Mouse (Mus musculus) natural killer cell, adult 2 months (primary cell): ENCODE data around the gene Nuak2.
A peak's percentile ranks its signal among the peaks of the same experiment; 100 is the strongest.

Experiments used
- DNase-seq, 2 experiments: peaks; one replicate each; pipeline ENCODE4 v3.0.0; 2022; ENCODE audit warnings: low spot score in 2 of 2

Gene Nuak2

DNA sequence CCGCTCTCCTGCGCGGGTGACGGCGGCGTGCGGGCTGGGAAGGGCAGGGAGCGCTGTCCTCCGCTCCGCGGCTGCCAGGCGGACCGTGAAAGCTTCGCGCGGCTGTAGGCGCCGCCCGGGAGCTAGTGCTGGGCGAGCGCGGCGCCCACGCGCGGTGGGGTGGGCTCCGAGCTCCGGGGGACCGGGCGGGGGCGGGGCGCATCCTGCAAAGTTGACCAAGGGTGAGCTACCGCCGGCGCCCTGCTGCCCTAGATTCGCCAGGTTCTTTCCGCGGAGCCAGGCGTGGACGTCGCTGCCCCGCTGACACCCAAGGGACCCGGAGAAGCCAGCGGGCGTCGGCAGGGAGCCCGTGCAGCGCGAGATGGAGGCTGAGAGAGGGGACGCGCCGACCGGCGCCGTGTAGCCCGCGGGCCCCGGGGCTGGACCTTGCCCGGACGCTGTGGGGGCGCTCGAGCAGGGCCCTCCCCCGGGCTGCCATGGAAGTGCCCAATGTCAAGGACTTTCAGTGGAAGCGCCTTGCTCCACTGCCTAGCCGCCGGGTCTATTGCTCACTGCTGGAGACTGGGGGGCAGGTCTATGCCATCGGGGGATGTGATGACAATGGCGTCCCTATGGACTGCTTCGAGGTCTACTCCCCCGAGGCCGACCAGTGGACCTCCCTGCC lies 17.0 kb upstream of the Nuak2 start:
- no peak for DNase-seq

DNA sequence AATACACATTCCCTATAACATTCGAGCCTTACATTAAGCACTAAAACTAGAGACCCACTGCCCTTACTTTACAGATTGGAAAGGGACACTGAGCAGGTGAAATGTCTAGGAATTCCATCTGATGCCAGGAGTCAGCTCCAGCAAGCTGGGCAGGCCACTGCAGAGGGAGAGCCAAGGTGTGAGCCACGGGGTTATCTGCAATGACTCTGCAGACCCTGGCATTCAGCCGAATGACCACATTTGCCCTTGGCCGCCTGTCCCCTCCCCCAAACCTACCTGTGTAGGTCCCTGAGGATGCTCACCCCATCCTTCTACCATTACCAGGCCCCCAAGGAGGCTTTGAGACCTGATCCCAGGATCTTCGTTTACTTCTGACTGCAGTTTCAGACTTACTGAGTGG lies 16.2 kb upstream of the Nuak2 start:
- no peak for DNase-seq

DNA sequence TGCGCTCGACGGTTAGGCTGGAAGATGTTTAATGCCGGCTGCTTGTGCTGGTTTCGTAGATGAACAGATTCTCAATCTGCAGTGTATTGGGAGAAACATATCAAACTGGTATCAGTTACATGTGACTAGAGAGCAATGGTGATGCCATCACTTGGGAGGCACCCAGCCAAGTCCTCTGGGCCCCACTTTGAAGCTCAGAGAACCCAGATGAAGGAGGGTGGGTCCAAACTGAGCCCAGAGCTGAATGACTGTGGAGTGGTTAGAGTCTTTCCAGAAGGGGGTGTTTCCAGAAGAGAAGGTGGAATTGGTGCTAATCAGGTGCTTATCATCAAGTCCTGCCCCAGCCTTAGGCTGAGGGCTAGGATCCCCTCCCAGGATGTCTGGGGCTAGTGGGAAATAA lies 14.7 kb upstream of the Nuak2 start:
- no peak for DNase-seq

DNA sequence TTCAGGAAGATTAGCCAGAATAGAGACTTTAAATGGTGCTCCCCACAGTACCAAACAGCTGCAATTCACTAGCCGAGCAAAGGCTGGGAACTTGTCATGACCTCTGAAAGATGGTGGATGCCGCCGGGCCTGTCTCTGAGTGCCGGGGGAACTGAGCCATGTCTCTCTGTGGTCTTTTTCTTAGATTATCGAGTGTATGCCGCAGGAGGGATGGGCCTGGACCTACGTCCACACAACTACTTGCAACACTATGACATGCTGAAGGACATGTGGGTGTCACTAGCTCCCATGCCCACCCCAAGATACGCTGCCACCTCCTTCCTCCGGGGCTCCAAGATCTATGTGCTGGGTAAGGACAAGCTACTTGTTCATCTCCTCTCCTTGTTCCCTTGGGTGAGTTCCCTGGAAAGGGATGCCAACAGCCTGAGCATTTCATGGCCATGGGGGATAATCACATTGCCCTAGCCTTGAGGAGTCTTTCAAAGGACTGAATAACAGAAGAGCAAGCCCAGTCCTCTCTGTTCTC lies 13.5 kb upstream of the Nuak2 start:
- no peak for DNase-seq

DNA sequence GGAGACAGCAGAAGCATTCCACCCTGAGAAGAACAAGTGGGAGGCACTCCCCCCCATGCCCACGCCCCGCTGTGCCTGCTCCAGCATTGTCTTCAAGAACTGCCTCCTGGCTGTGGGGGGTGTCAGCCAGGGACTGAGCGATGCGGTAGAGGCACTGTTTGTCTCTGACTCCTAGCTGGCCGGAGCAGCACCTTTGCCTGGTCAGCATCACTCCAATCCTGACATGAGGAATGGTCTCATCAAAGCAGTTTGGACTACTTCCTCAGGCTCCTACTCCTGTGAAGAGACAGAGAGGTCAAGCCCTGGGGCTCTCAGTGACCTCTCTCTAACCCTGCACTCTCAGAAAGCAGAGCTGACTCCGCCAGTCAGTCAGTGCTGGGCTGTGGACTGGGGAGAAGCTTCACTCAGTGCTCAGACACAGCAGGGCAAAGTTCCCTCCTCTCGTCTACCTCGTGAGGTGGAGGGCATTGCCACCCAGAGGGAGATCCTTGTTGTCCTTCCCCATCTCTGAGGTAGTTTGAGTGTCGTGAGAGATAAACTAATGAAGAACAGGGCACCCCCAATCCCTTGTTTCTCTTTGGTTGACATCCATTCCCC lies 11.2 kb upstream of the Nuak2 start:
- DNase-seq = no peak

DNA sequence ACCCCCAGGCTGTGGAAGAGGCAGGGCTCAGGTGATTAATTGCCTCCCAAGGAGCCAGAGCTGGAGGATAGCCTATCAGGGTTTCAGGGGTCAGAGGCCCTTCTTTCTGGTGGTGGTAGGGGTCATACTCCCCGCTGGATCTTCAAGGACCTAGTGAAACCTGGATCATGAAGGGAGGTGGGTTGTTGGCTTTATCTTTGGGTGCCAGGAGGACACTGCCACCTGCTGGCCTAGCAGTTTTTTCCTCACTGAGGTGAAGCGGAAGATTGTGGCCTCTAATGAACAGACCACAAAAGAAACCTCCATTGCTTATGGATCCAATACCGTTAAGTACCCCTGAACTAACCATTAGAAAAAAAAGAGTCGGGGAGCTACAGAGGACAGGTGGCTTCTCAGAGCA lies 9.8 kb upstream of the Nuak2 start:
- peak in 1 of 2 experiments; percentile 63 for DNase-seq

DNA sequence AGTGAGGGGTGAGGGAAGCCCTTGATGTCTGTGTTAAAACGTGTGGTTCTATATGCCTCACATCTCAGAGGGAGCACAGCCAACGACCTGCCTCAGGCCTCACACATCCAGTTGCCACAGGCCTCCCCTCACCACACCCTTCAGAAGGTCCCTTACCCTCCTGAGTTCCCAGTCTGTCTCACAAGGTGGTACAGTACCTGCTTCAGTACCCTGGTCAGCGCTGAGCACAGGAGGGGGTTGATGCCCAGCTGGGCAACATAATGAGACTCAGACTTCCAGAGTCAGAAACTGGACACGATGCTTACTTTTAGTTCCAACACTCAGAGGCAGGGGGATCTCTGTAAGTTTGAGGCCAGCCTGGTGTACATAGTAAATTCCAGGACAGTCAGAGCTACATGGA lies 9.1 kb upstream of the Nuak2 start:
- DNase-seq = no peak

DNA sequence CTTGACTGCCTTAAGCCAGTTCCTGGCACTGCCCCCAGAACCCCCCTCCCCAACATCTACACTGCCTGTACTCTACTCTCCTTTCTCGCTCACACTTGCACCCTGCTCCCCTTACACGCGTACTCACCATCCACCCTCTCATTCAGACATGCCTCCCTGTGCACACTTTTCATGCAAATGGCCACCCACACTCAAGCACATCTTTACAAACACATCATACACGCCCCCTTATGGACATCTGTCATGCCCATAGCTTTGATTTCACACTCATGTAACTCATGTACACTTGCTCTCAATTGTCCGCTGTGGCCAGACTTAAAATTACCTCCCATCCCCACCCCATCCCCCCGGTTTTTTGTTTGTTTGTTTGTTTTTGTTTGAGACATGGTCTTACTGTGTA lies 8.0 kb upstream of the Nuak2 start:
- no peak for DNase-seq

DNA sequence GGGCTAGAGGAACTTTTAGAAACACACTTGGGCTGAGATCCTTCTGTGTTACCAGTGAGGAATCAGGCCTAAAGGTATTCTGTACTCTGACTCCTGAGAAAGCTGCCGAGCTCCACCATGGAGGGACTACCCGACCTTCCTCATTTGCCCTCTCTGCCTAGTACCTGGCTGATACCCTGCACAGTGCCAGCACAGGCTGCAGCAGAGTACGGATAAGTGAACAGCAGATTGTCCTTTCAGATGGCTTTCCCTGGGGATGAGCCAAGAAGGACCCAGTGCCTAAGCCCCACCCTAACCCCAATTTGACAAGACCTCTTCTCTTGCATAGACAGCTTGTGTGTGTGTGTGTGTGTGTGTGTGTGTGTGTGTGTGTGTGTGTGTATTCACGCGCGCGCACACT lies 7.3 kb upstream of the Nuak2 start:
- DNase-seq = no peak

DNA sequence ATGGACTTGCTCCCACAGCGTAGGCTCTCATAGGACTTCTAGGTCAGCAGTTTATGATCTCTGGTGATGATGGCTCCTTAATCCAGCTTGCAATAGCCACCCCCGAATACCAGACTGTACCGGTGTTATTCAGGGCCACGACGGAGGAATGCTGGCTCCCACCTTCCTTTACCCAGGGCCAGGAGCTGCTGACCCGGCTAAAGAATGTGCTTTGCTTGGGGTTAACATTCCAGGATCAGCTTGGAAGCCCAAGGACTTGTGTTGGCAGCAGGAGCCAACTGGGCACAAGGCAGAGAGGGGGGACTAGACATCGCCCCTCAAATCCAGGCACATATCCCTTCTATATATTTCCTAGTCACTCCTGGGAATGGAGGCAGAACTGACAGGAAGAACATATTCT lies 5.2 kb upstream of the Nuak2 start:
- DNase-seq = no peak

DNA sequence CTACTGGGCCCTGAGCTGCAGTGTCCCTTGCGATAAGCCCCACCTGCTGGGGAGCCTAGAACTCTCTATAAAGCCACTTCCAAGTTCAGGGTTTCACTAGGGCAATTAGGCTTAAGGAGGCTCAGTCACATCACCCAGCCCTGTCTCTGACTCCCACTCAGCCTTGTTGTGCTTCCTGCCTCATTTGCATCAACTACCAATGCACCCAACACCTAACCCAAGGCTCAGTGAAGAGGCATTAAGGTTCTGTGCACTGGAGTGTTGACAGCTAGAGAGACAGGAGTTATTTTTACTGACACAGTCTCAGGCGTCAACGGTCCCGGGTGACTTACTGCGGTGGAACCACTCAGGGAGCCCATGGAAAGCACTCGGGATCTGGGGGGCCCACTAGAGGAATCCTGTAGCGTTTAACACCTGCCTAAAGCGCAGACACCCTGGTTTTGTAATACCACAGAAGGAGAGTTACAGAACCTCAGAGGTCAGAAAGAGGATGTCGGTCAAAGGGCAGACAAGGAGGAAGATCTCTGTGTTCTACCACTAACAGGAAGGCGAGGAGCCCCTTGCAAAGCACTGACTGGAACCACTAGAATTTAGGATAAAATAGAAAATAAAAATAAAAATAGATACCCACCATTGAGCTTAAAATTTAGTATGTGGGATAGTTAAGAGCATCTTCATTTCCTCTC lies 4.6 kb upstream of the Nuak2 start:
- DNase-seq = peak; percentile 59 to 77

DNA sequence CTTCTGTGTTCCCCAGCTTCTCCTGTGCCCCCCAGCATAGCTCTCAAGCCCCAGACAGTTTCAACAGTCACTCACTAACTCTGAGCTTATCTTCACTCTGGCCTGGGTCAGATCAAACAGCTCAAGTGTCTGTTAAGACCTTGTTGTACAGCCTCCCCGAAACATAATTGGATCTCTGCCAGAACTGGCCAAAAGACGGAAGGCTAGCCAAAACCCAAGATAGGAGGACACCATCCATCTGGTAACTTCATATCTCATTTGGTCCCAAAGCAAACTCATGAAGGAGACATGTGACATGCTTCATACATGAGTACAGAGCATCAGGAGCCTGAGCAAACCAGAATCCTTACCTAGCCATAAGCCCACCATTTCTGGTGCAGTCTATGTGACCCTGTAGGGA lies 3.9 kb upstream of the Nuak2 start:
- no peak for DNase-seq

DNA sequence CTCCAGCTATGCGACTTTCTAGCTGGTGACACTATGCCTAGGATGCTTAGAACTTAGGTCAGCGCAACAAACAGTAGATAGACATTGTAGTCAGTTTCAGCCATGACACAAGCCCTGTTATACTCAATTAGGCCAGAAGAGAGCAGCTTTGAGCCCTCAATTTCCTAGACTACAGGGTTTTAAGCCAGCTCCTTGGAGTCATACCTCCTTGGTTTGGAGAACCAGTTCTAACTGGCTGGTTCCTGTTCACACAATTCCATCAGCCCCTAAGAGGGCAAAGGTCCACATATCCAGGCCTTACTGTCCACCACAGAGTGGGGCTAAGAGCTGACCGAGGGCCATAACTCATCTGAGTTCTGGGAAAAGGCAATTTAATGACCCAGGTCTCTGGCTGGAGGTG lies 3.2 kb upstream of the Nuak2 start:
- peak in 1 of 2 experiments; percentile 54 for DNase-seq

DNA sequence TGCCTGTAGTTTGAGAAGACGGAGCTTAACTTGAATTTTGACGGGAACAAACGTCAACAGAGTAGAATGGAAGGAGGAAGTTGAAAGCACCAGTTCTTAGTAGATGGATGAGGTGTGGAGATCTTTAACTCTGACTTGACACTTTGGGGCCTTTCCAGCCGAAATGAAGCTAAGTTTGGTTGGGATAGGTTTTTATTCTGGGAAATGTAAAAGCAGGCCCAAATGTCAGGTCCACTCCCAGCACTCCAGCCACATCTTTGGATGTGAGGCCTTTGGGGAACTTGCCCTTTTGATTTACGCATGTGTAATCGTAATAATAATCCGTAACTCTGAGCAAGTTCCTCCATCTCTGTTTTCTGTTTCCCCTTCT lies 684 bp downstream of the Nuak2 start:
- DNase-seq = no peak

DNA sequence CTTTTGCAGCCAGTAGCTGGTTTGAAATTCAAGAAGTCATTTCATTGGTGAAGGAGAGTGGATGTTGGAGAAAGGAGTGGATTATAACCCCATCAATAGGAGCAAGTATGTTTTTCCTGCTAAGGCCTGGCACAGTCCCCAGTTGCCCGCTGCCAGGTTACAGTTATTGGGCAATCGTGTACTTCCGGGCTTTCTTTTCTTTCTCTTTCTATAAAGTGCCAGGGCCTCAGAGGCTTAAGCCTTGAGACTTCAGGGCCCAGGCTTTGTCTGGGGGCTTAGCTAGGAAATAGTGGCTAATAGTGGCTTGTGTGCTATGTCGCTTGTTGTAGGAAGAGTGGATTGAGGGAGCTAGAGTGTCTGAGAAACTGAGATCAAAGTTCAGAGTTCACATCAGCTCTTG lies 1.5 kb downstream of the Nuak2 start:
- DNase-seq = no peak

DNA sequence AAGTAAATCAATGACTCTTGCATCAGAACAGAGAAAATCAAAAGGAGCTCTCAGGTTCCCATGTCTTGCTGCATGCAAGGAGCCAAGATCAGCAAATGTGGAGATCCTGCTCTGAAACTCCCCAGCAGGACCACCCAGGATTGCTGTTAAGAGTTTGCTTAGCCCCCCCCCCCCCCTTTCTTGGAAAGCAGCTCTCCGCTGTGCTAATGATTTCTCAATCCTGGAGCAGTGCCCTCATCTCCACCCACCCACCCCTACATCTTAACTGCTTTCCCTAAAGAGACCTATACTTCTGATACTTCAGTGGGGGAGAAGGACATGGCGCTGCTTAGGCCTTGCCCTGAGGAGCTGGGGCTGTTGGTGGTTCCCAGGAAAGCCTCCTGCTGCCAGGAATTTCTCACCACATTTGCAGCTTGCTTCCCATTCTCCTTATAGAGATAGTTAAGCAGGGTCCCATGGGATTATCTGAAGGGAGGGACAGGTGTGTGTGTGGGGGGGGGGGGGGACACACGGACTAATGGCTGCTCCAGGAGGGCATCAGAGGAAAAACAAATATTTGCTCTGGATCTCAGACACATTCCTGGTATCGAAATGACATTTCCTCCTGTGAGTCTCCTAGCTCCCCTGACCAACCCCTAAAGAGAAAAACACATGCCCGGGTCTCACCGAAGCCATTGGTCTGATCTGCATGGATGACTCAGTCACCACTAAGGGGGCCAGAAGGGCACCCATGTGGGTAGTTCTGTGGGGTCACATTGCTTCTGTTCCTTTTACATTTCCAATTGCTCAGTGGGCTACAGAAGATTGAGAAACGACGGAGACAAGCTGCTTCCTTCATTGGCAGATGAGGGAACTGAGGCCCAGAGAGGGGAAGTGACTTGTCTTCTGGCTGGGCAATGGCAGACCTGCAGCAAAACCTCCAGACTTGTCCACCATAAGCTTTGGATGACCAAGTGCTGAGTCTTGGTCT lies 2.3 kb downstream of the Nuak2 start:
- DNase-seq = no peak

DNA sequence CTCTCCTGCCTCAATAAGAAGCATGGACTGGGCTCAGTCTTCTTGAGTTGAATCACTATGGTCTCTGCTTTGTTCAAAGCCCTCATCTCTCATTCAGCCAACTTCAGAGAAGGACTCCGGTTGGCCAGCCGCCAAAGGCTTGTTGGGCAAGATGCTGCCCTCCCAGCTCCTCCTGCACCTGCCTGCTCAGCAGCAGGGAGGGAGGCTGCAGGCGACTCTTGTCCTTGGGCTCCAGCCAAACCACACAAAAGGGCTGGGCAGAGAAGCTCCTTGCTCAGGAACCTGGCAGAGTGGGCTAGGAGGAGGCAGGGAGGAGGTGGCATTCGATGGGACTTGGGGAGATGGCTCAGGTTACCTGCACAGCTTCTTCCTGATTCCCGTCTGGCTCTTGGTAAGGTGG lies 3.3 kb downstream of the Nuak2 start:
- DNase-seq = no peak

DNA sequence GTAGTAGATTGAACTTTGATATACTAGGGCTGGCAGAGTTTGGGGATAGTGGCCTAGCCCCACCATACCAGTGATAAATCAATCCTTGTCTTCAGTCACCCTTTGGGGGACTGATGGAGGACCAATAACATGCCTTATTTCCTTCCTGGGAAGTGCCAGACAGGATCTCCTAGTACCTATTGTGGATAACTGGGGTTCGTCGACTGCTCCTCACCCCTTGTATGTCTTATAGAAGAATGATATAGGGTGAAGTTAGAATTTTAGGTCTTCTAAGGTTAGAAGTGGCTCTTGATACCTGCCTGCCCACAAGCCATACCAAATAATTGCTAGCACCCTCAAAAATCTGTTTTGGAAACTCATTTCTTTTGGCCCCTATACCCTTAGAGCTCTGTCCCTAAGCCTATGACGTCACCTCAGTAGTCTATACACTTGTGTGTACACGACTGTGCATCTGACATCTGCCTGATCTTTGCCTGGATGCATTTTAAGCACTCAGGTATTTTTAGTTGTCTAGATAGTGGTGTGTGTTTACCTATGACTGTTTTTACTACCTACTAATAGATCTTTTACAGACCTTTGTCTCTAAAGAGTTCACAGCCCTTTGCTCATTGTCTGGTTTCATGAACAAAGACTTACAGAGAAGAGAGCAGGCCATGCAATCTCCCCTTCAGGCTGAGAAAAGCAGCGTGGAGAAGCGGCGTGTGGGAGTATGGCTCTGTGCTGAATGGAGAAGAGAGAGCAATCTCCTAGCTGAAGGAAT lies 6.1 kb downstream of the Nuak2 start:
- no peak for DNase-seq

DNA sequence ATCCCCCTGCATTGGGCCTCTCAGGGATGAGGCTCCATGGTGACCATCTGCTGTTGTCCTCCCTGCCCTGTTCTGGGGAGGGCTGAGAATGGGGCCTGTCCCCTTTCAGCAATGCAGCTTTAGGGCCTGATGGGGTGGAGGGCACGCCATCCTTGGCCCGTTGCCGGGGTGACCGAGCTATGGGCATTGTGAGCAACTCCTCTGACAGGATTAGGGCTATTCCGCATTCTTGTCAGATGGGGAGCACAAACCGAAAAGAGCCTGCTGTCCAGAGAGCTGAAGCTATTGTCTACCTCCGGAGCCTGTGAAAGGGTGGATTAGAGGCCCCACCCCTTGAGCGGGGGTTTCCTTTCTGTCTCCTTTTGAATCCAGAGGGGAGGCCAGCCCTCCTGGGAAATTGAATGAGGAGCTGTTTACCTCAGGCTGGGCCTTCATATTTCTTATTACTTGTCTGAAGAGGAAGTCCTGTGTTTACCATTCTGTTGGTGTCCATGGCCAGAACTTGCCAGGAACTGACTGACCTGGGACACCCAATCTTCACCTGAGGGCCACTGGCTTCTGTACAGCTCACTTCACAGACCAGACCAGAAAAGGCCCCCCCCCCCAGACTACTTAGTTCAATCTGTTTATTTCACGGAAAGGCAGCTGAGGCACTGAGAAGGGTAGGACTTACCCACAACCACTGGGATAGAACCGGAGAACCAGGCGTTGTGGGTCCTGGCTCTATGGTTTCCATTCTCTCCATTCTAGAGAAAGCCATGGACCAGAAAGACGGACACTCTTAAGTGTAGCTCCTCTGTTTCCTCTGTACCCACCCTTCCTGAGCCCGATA lies 7.0 kb downstream of the Nuak2 start:
- no peak for DNase-seq

DNA sequence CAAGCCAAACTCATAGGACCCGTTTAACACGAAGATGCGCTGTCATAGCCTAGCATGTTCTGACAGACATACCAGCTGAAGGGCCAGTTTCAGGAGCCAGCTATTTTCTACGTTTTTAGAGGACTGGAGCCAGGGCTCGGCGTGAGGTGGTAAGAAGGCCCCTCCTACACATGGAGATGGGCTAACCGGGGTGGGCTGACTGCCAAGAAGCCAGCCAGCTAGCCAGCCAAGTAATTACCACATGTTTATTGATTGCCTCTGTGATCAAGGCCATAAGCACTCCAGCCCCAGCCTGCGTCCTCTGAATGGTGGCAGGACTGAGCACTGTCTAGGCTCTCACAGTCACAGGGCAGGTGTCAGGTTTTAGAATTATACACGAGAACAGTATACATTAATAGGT lies 10.9 kb downstream of the Nuak2 start:
- DNase-seq = no peak
